Mouse (Mus musculus) heart, adult 2 months (tissue): ENCODE measurements around the gene Spns2.

Source experiments
- CTCF ChIP-seq: fragments of 200-600 bp; IDR thresholded peaks from 2 replicates; pipeline ENCODE4 v1.8.1; 2022; ENCODE audit warnings: antibody characterized with exemption, mild to moderate bottlenecking, moderate library complexity
- POLR2A ChIP-seq: fragments of 200-500 bp; IDR thresholded peaks from 2 replicates; pipeline ENCODE4 v1.6.1; 2011; ENCODE audit warnings: mild to moderate bottlenecking, low read depth, low read length, control low read depth; ENCODE audit not compliant: insufficient read depth

DNA sequence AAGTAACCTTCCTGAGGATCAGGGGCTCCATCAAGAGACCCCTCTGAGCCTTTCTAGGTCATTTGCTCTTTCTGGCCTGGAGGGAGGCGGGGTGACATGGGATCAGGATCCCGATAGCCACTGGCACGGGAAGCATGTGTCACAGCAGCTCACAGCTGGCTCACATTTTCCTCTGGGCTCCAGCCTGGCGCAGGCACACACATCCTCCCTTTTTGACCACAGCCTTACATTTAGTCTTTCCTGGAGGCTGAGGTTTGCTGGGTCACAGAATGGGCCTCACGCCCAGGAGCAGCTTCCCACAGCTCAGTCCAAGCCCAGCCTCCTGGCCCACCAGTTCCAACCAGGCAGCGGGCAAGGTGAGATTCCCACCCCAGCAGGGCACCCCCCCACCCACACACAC, 11.5 kb downstream of the Spns2 start:
- TF ChIP-seq CTCF (no peak), POLR2A (no peak)
